Mouse (Mus musculus) left cerebral cortex, adult 11 months (tissue): Measurements from ENCODE around the gene Csnk1d.

Experiments
- DNase-seq: peaks from one replicate; pipeline ENCODE4 v3.0.0; 2022; ENCODE audit warnings: low spot score

The Csnk1d gene

DNA sequence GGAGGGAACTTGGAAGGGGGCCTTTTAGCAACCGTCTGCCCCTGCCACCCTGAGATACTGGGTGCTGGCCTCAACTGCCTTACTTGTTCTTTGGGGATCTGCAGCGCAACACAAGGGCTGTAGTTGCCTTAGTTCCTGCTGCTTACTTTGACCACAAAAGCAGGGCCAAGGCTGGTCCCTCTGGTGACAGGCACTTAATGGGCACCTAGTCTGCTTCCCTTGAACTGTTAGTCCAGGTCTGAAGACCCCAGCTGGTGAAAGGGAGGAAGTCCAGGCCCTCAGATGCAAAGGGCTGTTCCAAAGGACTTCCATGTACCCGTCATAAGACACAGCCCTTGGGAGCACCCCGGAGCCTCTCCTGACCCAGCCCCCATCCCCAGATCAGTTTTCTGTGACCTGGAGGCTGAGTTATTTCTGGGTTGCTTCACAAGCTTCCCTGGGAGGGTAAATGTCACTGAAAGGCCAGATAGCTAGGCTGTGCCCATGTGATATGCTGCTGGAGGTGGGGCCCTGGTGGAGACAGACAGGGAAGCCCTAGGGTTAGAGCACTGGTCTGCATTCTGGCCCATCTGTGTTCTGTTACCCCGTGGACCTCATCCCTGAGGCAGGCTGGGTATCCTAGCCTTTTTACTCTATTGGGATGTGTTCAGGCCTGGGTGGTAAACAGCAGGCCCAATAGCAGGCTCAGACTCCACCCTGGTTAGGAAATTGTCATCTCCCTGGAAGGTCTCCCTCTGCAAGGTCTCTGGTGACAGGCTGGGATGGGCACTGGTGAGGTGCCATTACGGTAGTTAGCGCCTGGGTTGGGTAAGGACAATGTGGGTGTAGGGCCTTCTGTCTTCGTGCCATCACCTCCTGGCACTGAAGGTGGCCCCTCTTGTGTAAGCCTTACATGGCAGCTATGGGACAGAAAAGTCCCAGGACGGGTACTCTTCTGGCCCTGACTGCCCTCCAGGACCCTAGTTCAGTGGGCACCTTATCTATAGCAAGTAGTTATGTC lies 39.1 kb downstream of the Csnk1d start:
- DNase-seq: no peak

GRCm38 (mm10) chr11:120951237-120951636 lies 39.9 kb downstream of the Csnk1d start:
- DNase-seq: no peak

GRCm38 (mm10) chr11:120950281-120951202 lies 40.6 kb downstream of the Csnk1d start:
- DNase-seq: peak; percentile 73

GRCm38 (mm10) chr11:120949863-120950262 lies 41.3 kb downstream of the Csnk1d start:
- DNase-seq: no peak

DNA sequence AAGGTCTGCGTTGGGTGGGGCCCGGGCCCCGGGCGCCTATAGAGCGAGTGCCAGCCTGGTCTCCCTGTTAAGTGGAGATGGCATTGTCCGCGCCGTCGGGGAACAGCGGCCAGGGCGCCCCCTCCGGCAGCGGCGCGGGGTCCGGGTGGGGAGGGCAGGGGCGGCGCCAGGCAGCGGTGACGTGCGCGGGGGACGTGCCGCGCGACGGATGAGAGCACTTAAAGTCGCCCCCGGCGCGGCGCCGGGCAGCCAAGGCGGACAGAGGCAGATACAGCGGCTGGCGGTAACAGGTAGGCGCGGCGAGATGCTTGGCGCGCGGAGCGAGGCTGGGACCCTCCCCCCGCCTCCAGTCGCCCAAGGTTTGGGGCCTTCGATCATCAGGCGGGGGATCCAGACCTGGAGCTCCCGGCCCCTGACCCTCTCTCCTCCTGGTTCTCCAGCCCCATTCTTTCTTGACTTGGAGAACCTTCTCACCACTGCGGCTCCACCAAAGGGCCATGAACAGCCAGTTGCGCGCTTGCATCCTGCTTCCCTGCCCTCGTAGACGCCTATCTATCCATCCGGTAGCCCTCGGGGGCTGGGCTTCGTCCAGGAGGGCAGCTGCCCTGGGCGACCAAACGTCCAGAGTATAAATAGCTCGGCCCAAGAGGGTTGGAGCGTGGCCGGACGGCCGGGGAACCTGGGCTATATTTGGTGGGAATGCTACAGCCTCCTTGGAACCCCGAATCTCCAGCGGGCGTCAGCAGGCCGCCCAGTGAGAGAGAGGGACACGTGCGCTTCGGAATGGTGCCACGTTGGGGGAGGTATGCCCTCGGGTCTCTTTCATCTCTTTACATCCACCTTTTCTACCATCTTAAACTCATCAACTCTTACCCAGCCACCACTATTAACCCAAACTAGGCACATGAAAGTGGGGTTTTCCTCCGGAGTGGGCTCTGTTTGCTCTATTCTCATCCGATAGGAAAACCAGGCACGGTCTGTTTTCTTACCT lies 42.0 kb downstream of the Csnk1d start:
- DNase-seq: no peak

- DNase-seq: no peak
Observed at GRCm38 (mm10) chr11:120948328-120948727, 42.8 kb downstream of the Csnk1d start, which contains the start of gene Slc16a3. Gene Slc16a3, plus strand, starts transcription at chr11:120948480.

GRCm38 (mm10) chr11:120945926-120946325 lies 45.2 kb downstream of the Csnk1d start:
- no peak for DNase-seq

- DNase-seq: no peak
Observed at GRCm38 (mm10) chr11:120945266-120945665, 45.9 kb downstream of the Csnk1d start.

- DNase-seq: no peak
Observed at GRCm38 (mm10) chr11:120940959-120941358, 50.2 kb downstream of the Csnk1d start.

- no peak for DNase-seq
Observed at GRCm38 (mm10) chr11:120939712-120940341, 51.3 kb downstream of the Csnk1d start.

DNA sequence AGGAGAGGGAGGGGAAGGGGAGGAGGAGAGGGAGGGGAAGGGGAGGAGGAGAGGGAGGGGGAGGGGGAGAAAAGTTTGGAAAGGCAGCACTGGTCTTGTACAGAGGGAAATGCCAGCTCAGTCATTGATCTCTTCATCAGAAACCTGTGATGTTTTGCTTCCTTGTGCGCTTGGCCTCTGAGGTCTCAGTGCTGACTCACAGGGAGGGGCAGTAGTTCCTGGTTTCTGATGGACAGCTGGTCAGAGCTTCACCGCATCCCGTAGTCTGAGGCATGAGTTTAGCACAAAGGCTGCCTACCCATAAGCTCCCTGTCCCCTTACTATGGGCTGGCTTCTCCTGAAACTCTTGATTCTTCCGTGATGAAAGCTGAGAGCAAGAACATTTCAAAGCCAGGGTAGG lies 52.3 kb downstream of the Csnk1d start:
- DNase-seq: no peak

DNA sequence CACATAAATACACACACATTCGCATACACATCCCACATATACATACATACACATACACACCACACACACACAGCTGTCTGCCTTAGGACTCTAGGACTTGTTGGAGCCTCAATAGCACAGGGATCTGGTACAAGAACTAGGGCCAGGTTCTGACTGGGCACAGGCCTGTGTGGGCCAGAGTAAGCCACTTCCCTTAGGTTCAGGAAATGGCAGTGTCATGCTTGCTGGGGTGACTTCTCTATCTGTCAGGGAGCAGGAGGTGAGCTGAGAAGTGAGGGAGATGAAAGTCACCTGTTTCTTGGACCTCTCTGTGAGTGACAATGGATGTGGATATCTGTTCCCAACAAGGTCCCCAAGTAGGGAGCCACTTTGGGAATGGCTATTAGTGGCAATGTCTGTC lies 53.2 kb downstream of the Csnk1d start:
- no peak for DNase-seq

DNA sequence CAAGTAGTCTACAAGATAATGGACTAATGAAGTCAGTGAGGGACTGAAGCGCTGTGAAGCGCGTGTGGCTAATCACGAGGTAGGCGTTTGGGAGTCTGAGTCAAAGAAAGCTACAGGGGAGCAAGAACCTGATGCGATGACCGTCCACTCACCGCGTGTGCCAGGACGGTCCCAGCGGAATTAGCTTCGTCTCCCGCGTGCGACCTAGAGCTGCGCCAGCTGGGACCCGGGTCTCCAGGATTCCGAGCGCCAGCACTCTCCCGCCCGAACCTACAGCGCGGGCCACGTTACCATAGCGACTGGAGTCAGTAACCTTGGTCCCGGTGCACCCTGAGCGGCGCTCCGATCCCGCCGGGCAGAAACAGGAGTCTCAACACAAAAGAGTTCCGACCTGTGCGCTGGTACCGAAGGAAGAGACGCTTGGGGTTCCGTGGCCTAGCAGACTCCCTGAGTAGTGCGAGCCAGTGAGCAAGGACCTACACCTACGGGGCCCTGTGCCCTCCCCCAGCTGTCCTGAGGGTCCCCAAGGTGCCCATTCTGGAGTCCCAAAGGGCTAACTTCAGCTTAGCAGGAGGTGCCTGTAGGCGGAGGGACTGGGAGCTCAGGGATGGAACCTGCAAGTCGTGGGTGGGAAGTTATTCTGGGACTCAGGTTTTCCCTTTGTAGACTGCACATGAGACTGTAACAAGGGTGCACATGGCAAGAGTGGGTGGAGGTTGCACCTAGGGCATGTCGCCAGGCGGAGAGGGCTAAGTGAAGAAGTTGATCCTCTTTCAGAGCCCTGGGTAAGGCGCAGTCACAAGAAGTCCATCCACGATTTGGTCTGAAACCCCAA lies 58.3 kb downstream of the Csnk1d start, which contains the start of gene Ccdc57:
Gene Ccdc57 (minus strand): TSS at position 309 of the 835 bp plus-strand sequence.
- peak; percentile 89 for DNase-seq

- no peak for DNase-seq
Observed at GRCm38 (mm10) chr11:120931479-120931878, 59.7 kb downstream of the Csnk1d start.

GRCm38 (mm10) chr11:120928468-120928867 lies 62.7 kb downstream of the Csnk1d start:
- no peak for DNase-seq

- no peak for DNase-seq
Observed at GRCm38 (mm10) chr11:120922528-120922927, 68.6 kb downstream of the Csnk1d start.

DNA sequence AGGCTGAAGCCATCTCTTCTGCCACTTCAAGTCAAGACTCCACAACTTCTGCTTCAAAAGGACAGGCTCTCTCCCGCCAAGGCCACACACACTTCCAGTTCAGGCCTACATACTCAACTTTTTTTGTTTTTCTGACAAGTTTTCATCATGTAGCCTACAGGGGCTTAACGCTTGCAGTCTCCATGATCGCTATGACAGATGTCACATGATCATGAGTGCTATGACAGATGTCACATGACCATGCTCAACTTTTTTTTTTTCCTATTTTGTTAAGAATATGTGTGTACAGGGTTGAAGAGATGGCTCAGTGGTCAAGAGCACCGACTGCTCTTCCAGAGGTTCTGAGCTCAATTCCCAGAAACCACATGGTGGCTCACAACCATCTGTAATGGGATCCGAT lies 73.4 kb downstream of the Csnk1d start:
- no peak for DNase-seq

DNA sequence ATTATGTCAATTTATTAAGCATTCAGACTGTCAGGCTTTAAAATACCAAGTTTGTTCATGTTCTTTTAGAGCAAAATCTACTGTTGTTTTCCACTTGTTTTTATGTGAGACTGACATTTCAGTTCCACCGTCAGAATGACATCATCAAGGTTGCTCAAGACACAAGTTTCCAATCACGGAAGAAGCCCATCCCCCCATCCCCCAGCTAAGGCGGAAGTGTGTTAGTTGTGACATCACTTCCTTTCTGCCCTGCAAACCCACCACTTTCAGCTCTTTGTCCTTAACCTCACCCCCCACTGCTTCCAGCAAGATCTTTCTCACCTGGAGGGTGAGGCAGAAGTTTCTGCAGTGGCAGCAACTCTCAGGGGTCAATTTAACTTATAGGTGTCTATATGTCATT lies 74.7 kb downstream of the Csnk1d start:
- DNase-seq: no peak

- DNase-seq: no peak
Observed at GRCm38 (mm10) chr11:120913796-120914195, 77.3 kb downstream of the Csnk1d start.
